Mouse (Mus musculus) left cerebral cortex, adult 8-10 months (tissue): ENCODE results near the gene Pfdn2. TPM values are rescaled to one million over a fixed set of nuclear protein-coding genes. Genes with fewer than 3 reads are reported as not detected.

Source experiments
- DNase-seq, 2 experiments: peaks; one replicate each; pipeline ENCODE4 v3.0.0; 2022; ENCODE audit warnings: low spot score in 2 of 2
- total RNA-seq, 4 experiments: library from RNA; stranded (reverse); gene quantifications; 2 replicates each; pipeline ENCODE4 v1.2.4; 2022

The Pfdn2 gene
- total RNA-seq, 4 experiments from 2014 or later = 107 to 204 (median 164) TPM

- DNase-seq = no peak
Measured at GRCm38 (mm10) chr1:171402991-171403390, 57.5 kb downstream of the Pfdn2 start.

GRCm38 (mm10) chr1:171407263-171407662, 61.8 kb downstream of the Pfdn2 start:
- no peak for DNase-seq

Other genes with a start within 250 kb of the Pfdn2 start
- gene Cfap126, start 231.8 kb upstream of the Pfdn2 start, total RNA-seq = 1 to 10 TPM; 1.0 to 1.8 (median 1.2) TPM
- gene Sdhc, start 195.1 kb upstream of the Pfdn2 start, total RNA-seq = 100 to 1,000 TPM; 196 to 228 (median 209) TPM
- under 1 TPM; 0.30 to 0.53 (median 0.35) TPM for gene Mpz, start 195.0 kb upstream of the Pfdn2 start, total RNA-seq
- gene Pcp4l1, start 149.4 kb upstream of the Pfdn2 start, total RNA-seq = 100 to 1,000 TPM; 165 to 185 (median 176) TPM
- under 1 TPM; 0.14 to 0.55 (median 0.31) TPM for gene Nr1i3, start 131.7 kb upstream of the Pfdn2 start, total RNA-seq
- 10 to 100 TPM; 70.2 to 87.9 (median 76.7) TPM for gene Tomm40l, start 123.2 kb upstream of the Pfdn2 start, total RNA-seq
- gene Apoa2, start 120.6 kb upstream of the Pfdn2 start, total RNA-seq = 1 to 10 TPM; 1.7 to 2.8 (median 2.6) TPM
- 10 to 100 TPM in 3 of 4 experiments, 1 to 10 TPM in 1; 9.1 to 63.9 (median 28.2) TPM for gene Fcer1g, start 111.3 kb upstream of the Pfdn2 start, total RNA-seq
- gene Adamts4, start 95.2 kb upstream of the Pfdn2 start, total RNA-seq = 10 to 100 TPM; 13.0 to 14.1 (median 13.3) TPM
- gene Ndufs2, start 94.3 kb upstream of the Pfdn2 start, total RNA-seq = 100 to 1,000 TPM; 285 to 306 (median 298) TPM
- 10 to 100 TPM; 60.7 to 69.2 (median 63.4) TPM for gene B4galt3, start 75.3 kb upstream of the Pfdn2 start, total RNA-seq
- 10 to 100 TPM; 29.1 to 35.0 (median 30.4) TPM for gene Ppox, start 64.5 kb upstream of the Pfdn2 start, total RNA-seq
- gene Usp21, start 57.7 kb upstream of the Pfdn2 start, total RNA-seq = 10 to 100 TPM; 46.5 to 56.3 (median 50.5) TPM
- 100 to 1,000 TPM; 103 to 116 (median 110) TPM for gene Ufc1, start 50.6 kb upstream of the Pfdn2 start, total RNA-seq
- gene Dedd, start 16.5 kb upstream of the Pfdn2 start, total RNA-seq = 10 to 100 TPM; 35.0 to 39.7 (median 37.4) TPM
- gene Nit1, start within 50 bp of the Pfdn2 start, total RNA-seq = 10 to 100 TPM; 35.8 to 48.8 (median 43.5) TPM
- gene Klhdc9, start 15.1 kb downstream of the Pfdn2 start, total RNA-seq = 10 to 100 TPM in 3 of 4 experiments, 1 to 10 TPM in 1; 10.0 to 12.8 (median 12.4) TPM
- gene Nectin4, start 24.4 kb downstream of the Pfdn2 start, total RNA-seq = 1 to 10 TPM; 4.3 to 4.9 (median 4.6) TPM
- gene Arhgap30, start 43.3 kb downstream of the Pfdn2 start, total RNA-seq = 1 to 10 TPM; 2.1 to 5.5 (median 3.0) TPM
- gene Usf1, start 65.6 kb downstream of the Pfdn2 start, total RNA-seq = 100 to 1,000 TPM in 1 of 4 experiments, 10 to 100 TPM in 3; 89.5 to 102 (median 96.9) TPM
- gene Tstd1, start 73.2 kb downstream of the Pfdn2 start, total RNA-seq = 1 to 10 TPM; 1.5 to 3.2 (median 2.4) TPM
- gene F11r, start 91.9 kb downstream of the Pfdn2 start, total RNA-seq = 10 to 100 TPM in 2 of 4 experiments, 1 to 10 TPM in 2; 7.7 to 10.3 (median 9.1) TPM
- gene Alyref2, start 157.8 kb downstream of the Pfdn2 start, total RNA-seq = 1 to 10 TPM; 4.2 to 6.5 (median 4.6) TPM
- not detected for gene Itln1, start 189.6 kb downstream of the Pfdn2 start, total RNA-seq
- under 1 TPM; 0.13 to 0.93 (median 0.41) TPM for gene Cd244a, start 213.5 kb downstream of the Pfdn2 start, total RNA-seq